Mouse (Mus musculus): ENCODE measurements at regions not wholly inside any gene's neighbourhood (a gene's known extent, or its start where the extent isn't known, plus 50 kb on each side); places are given as distances from the start of the nearest gene placed in this dataset.
"Not testable (repeated sequence)": the region's sequence is repeated elsewhere in the genome, so short reads cannot be mapped to it uniquely, and the experiment has no call there.

GRCm38 (mm10) chr1:181262496-181262895 lies 50.7 kb upstream of the Wdr26 start:
- H3K36me3 ChIP-seq: no peaks in the 10 kb centered on the region
- H3K9me3 ChIP-seq: no peaks in the 10 kb centered on the region
- no peak overlapping the region for H3K4me3 ChIP-seq
- no peak overlapping the region for H3K9ac ChIP-seq
- 93% methylated on average over 3 of the region's 3 CpGs for WGBS
- no peak for ATAC-seq (ENCODE audit: extremely low read depth, insufficient number of reproducible peaks, low FRiP score, low TSS enrichment)
- H3K27ac ChIP-seq (replicated peaks): no peak overlapping the region
- no peaks in the 10 kb centered on the region for H3K27me3 ChIP-seq (replicated peaks)
- no peak overlapping the region for H3K4me2 ChIP-seq
- H3K4me1 ChIP-seq: peaks cover 46% of the 10 kb centered on the region

DNA sequence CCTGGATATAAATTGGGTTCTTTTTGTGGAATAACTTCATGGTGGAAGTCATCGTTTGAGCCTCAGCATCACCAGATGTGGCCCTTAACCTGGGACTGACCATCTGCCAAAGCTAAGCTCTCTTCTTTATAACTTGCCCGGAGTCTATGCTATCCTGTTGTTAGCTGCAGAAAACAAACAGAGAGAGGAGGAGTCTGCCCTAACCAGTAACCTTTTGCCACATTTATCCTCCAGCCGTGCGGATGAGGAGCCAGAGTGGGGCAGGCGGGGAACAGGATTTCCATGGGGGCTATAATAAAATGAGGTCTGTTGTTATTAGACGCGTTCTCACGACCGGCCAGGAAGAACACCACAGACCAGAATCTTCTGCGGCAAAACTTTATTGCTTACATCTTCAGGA lies 51.4 kb upstream of the Wdr26 start:
- H3K27me3 ChIP-seq (replicated peaks): no peaks in the 10 kb centered on the region
- 92% methylated on average over 9 of the region's 10 CpGs for WGBS
- no peak overlapping the region for H3K27ac ChIP-seq (replicated peaks)
- ATAC-seq (ENCODE audit: extremely low read depth, insufficient number of reproducible peaks, low FRiP score, low TSS enrichment): no peak
- peaks cover 39% of the 10 kb centered on the region for H3K4me1 ChIP-seq
- H3K36me3 ChIP-seq: no peaks in the 10 kb centered on the region
- H3K4me2 ChIP-seq: no peak overlapping the region
- H3K9ac ChIP-seq: no peak overlapping the region
- H3K9me3 ChIP-seq: no peaks in the 10 kb centered on the region
- H3K4me3 ChIP-seq: no peak overlapping the region

DNA sequence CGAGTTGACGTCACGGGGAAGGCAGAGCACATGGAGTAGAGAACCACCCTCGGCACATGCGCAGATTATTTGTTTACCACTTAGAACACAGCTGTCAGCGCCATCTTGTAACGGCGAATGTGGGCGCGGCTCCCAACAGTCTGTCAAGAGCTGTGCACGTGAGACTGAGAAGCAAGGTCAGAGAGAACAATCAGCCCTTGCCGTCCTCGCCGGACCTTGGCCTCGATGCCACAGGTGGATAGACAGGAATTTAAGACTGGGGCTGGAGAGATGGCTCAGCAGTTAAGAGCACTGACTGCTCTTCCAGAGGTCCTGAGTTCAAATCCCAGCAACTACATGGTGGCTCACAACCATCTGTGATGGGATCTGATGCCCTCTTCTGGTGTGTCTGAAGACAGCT lies 58.7 kb upstream of the Wdr26 start:
- H3K4me2 ChIP-seq; H3K27me3 ChIP-seq (replicated peaks); H3K9ac ChIP-seq; H3K36me3 ChIP-seq; H3K9me3 ChIP-seq; H3K4me3 ChIP-seq; H3K27ac ChIP-seq (replicated peaks); ATAC-seq (ENCODE audit: extremely low read depth, insufficient number of reproducible peaks, low FRiP score, low TSS enrichment); H3K4me1 ChIP-seq: not testable (repeated sequence)
- WGBS: 95% methylated on average over 10 of the region's 15 CpGs

GRCm38 (mm10) chr1:181271164-181271563 lies 59.4 kb upstream of the Wdr26 start:
- H3K4me3 ChIP-seq: no peak overlapping the region
- peaks cover 8% of the 10 kb centered on the region; the same call in 1 of the 2 replicates for H3K4me1 ChIP-seq
- H3K36me3 ChIP-seq: no peaks in the 10 kb centered on the region
- 0 out of 2 replicates have a peak, but pooled peaks cover 4% of the 10 kb centered on the region for H3K27me3 ChIP-seq (replicated peaks)
- H3K27ac ChIP-seq (replicated peaks): no peak overlapping the region
- WGBS: 89% methylated on average over 5 of the region's 5 CpGs
- H3K9ac ChIP-seq: no peak overlapping the region
- no peak overlapping the region for H3K4me2 ChIP-seq
- ATAC-seq (ENCODE audit: extremely low read depth, insufficient number of reproducible peaks, low FRiP score, low TSS enrichment): no peak
- H3K9me3 ChIP-seq: no peaks in the 10 kb centered on the region

DNA sequence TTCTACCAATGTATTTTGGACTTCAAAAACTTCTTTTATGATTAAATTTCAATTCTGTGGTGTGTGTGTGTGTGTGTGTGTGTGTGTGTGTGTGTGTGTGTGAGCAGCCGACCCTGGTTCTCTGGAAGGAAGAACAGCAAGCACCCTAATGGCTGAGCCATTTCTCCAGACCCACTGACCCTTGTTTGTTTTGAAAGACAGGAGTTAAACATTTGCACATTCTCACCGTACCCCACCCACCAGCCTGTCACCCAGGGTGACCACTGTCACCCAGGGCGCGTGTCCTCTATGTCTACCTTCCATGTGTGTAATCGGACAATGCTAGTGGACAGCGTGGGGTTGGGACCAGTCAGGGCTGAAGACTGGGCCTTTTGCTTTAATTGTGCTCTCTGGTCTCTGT lies 60.0 kb upstream of the Wdr26 start:
- Histone ChIP-seq H3K4me1 (peaks cover 8% of the 10 kb centered on the region; the same call in 1 of the 2 replicates), H3K4me2 (no peak overlapping the region), H3K36me3 (no peaks in the 10 kb centered on the region), H3K4me3 (no peak overlapping the region), H3K9me3 (no peaks in the 10 kb centered on the region), H3K27ac (replicated peaks) (no peak overlapping the region), H3K9ac (no peak overlapping the region), H3K27me3 (replicated peaks) (0 out of 2 replicates have a peak, but pooled peaks cover 4% of the 10 kb centered on the region)
- WGBS: 83% methylated on average over 6 of the region's 6 CpGs
- ATAC-seq (ENCODE audit: extremely low read depth, insufficient number of reproducible peaks, low FRiP score, low TSS enrichment): no peak

GRCm38 (mm10) chr1:181272622-181273296 lies 61.0 kb upstream of the Wdr26 start:
- peaks cover 8% of the 10 kb centered on the region; the same call in 1 of the 2 replicates for H3K4me1 ChIP-seq
- no peak overlapping the region for H3K9ac ChIP-seq
- ATAC-seq (ENCODE audit: extremely low read depth, insufficient number of reproducible peaks, low FRiP score, low TSS enrichment): peak; percentile 63
- 5% methylated on average over 20 of the region's 20 CpGs for WGBS
- H3K4me3 ChIP-seq: no peak overlapping the region
- 0 out of 2 replicates have a peak overlapping the region, but pooled peaks have one; percentile 42 for H3K27ac ChIP-seq (replicated peaks)
- no peaks in the 10 kb centered on the region for H3K36me3 ChIP-seq
- H3K9me3 ChIP-seq: no peaks in the 10 kb centered on the region
- H3K27me3 ChIP-seq (replicated peaks): 0 out of 2 replicates have a peak, but pooled peaks cover 4% of the 10 kb centered on the region
- peak overlapping the region; percentile 25; the same call in 1 of the 2 replicates for H3K4me2 ChIP-seq

GRCm38 (mm10) chr1:181273540-181274204 lies 61.9 kb upstream of the Wdr26 start:
- Histone ChIP-seq H3K4me1 (peaks cover 8% of the 10 kb centered on the region; the same call in 1 of the 2 replicates), H3K27me3 (replicated peaks) (0 out of 2 replicates have a peak, but pooled peaks cover 4% of the 10 kb centered on the region), H3K9me3 (no peaks in the 10 kb centered on the region), H3K4me3 (no peak overlapping the region), H3K36me3 (no peaks in the 10 kb centered on the region), H3K27ac (replicated peaks) (peak overlapping the region; percentile 42; the same call in 1 of the 2 replicates), H3K4me2 (no peak overlapping the region), H3K9ac (no peak overlapping the region)
- 31% methylated on average over 7 of the region's 10 CpGs for WGBS
- ATAC-seq (ENCODE audit: extremely low read depth, insufficient number of reproducible peaks, low FRiP score, low TSS enrichment): no peak

- Histone ChIP-seq H3K4me2 (no peak overlapping the region), H3K9me3 (no peaks in the 10 kb centered on the region), H3K27ac (replicated peaks) (no peak overlapping the region), H3K9ac (no peak overlapping the region), H3K4me1 (no peaks in the 10 kb centered on the region), H3K4me3 (no peak overlapping the region), H3K27me3 (replicated peaks) (no peaks in the 10 kb centered on the region), H3K36me3 (no peaks in the 10 kb centered on the region)
- 83% methylated on average over 5 of the region's 5 CpGs for WGBS
- ATAC-seq (ENCODE audit: extremely low read depth, insufficient number of reproducible peaks, low FRiP score, low TSS enrichment): no peak
Observed at GRCm38 (mm10) chr1:181280826-181281225, 69.0 kb upstream of the Wdr26 start.

- not testable (repeated sequence) for H3K4me2 ChIP-seq; H3K4me1 ChIP-seq; H3K9ac ChIP-seq; H3K4me3 ChIP-seq; H3K36me3 ChIP-seq; H3K27me3 ChIP-seq (replicated peaks); H3K27ac ChIP-seq (replicated peaks); H3K9me3 ChIP-seq; ATAC-seq (ENCODE audit: extremely low read depth, insufficient number of reproducible peaks, low FRiP score, low TSS enrichment)
- 70% methylated on average over 8 of the region's 8 CpGs for WGBS
Observed at GRCm38 (mm10) chr1:181282986-181283385, 69.4 kb upstream of the Cnih3 start.

GRCm38 (mm10) chr1:181283539-181283938 lies 68.9 kb upstream of the Cnih3 start:
- ATAC-seq (ENCODE audit: extremely low read depth, insufficient number of reproducible peaks, low FRiP score, low TSS enrichment); H3K27me3 ChIP-seq (replicated peaks); H3K27ac ChIP-seq (replicated peaks); H3K36me3 ChIP-seq; H3K4me1 ChIP-seq; H3K9ac ChIP-seq; H3K4me2 ChIP-seq; H3K4me3 ChIP-seq; H3K9me3 ChIP-seq: not testable (repeated sequence)
- WGBS: 85% methylated on average over 8 of the region's 8 CpGs

- H3K4me3 ChIP-seq: no peak overlapping the region
- H3K9me3 ChIP-seq: no peaks in the 10 kb centered on the region
- H3K4me2 ChIP-seq: no peak overlapping the region
- no peaks in the 10 kb centered on the region for H3K27me3 ChIP-seq (replicated peaks)
- no peaks in the 10 kb centered on the region for H3K36me3 ChIP-seq
- H3K27ac ChIP-seq (replicated peaks): no peak overlapping the region
- 64% methylated on average over 10 of the region's 10 CpGs for WGBS
- no peak overlapping the region for H3K9ac ChIP-seq
- no peak for ATAC-seq (ENCODE audit: extremely low read depth, insufficient number of reproducible peaks, low FRiP score, low TSS enrichment)
- peaks cover 3% of the 10 kb centered on the region for H3K4me1 ChIP-seq
Observed at GRCm38 (mm10) chr1:181284301-181285197, 67.9 kb upstream of the Cnih3 start.

Data from heart, embryonic 13.5 days (tissue).